Mouse (Mus musculus) embryo, embryonic 10.5 days (tissue): ENCODE data around the gene Tmem265.

Experiments used
- DNase-seq: peaks from one replicate; pipeline ENCODE4 v3.0.0-alpha.2; 2015; ENCODE audit warnings: low spot score

Gene Tmem265

GRCm38 (mm10) chr7:127588011-127588871 is 27.1 kb downstream of the Tmem265 start, which contains the start of the genes Ccdc189 and Rnf40:
TSS of gene Ccdc189 (minus strand) at chr7:127588595.
TSS of gene Rnf40 (plus strand) at chr7:127588767.
- DNase-seq = peak; percentile 99

GRCm38 (mm10) chr7:127588901-127589300 is 27.7 kb downstream of the Tmem265 start:
- DNase-seq = no peak

- DNase-seq = no peak
Observed at GRCm38 (mm10) chr7:127589637-127590036, 28.4 kb downstream of the Tmem265 start.

GRCm38 (mm10) chr7:127591108-127591507 is 29.9 kb downstream of the Tmem265 start:
- no peak for DNase-seq

GRCm38 (mm10) chr7:127592575-127592974 is 31.4 kb downstream of the Tmem265 start:
- DNase-seq = no peak

- DNase-seq = no peak
Observed at GRCm38 (mm10) chr7:127596747-127597146, 35.6 kb downstream of the Tmem265 start.

GRCm38 (mm10) chr7:127600612-127601011 is 39.4 kb downstream of the Tmem265 start:
- no peak for DNase-seq

GRCm38 (mm10) chr7:127601735-127602134 is 40.5 kb downstream of the Tmem265 start:
- DNase-seq = no peak

GRCm38 (mm10) chr7:127602903-127603302 is 41.7 kb downstream of the Tmem265 start:
- no peak for DNase-seq

- DNase-seq = no peak
Observed at GRCm38 (mm10) chr7:127604256-127604655, 43.1 kb downstream of the Tmem265 start.

- DNase-seq = no peak
Observed at GRCm38 (mm10) chr7:127607150-127607549, 46.0 kb downstream of the Tmem265 start.

GRCm38 (mm10) chr7:127611011-127611410 is 49.8 kb downstream of the Tmem265 start:
- no peak for DNase-seq

GRCm38 (mm10) chr7:127611561-127611960 is 50.4 kb downstream of the Tmem265 start:
- DNase-seq = no peak

GRCm38 (mm10) chr7:127613501-127613900 is 52.3 kb downstream of the Tmem265 start:
- no peak for DNase-seq

GRCm38 (mm10) chr7:127614091-127614490 is 52.9 kb downstream of the Tmem265 start:
- no peak for DNase-seq

- peak; percentile 63 for DNase-seq
Observed at GRCm38 (mm10) chr7:127614511-127614890, 53.3 kb downstream of the Tmem265 start.

GRCm38 (mm10) chr7:127614891-127615843 is 54.0 kb downstream of the Tmem265 start, which contains the start of gene Zfp629:
TSS of gene Zfp629 (minus strand) at chr7:127615797.
- DNase-seq = peak; percentile 95

- DNase-seq = no peak
Observed at GRCm38 (mm10) chr7:127616336-127616735, 55.1 kb downstream of the Tmem265 start.
